Comparison of ENCODE assay signal across 19 mouse cellular contexts in the genomic region with DNA sequence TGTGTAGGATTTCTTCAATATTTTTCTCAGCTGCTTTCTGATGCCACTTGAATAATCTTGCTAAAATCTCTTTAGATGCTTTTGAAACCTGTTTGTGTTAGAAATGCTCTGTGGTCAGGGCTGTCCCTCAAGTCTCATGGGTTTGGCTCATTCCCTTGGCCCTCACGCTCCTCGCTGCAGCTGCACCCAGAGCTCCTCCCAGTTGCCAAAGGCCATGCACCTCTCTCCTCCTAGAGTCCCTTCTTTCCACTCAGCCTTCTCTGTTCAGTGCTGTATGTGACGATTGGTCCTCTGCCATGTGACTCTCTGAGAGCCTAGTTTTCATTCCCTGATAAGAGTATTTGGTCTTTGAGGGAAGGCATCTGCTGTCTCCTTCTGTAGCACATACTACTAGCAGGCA.
"Had no signal": no experiment of that assay in that cellular context is flagged by ENCODE, and none has a peak within 500 bp of the region (broad histone marks: within the 10 kb centered on the region; RNA-seq: fewer than 3 reads in every experiment).

No protein-coding gene starts in this region.

- H3K4me3 ChIP-seq: midbrain, embryonic 10.5 days; midbrain, embryonic 12.5 days; myocyte; neural tube, embryonic 13.5 days; neural tube, embryonic 15.5 days; stomach, embryonic 15.5 days had no signal

- ATAC-seq: midbrain, embryonic 16.5 days had no signal

- H3K9ac ChIP-seq: lung, embryonic 14.5 days; midbrain, embryonic 12.5 days; neural tube, embryonic 13.5 days; neural tube, embryonic 15.5 days; stomach, embryonic 15.5 days had no signal

- H3K4me2 ChIP-seq: lung, embryonic 14.5 days; midbrain, embryonic 12.5 days; neural tube, embryonic 13.5 days; neural tube, embryonic 15.5 days; stomach, embryonic 15.5 days had no signal

- H3K27ac ChIP-seq: midbrain, embryonic 10.5 days; midbrain, embryonic 12.5 days; neural tube, embryonic 13.5 days; neural tube, embryonic 15.5 days; stomach, embryonic 15.5 days had no signal

- DNase-seq: lung, adult 18-20 months; lung, embryonic 14.5 days; lung, postnatal 10 days; lung, postnatal 4 days; midbrain, embryonic 14.5 days; retina, postnatal 1 day; right cerebral cortex, adult 18-20 months; right cerebral cortex, postnatal 25 days; right cerebral cortex, postnatal 4 days; thymus, adult 2 months; thymus, postnatal 25 days; thymus, postnatal 4 days had no signal

- H3K27me3 ChIP-seq: midbrain, embryonic 12.5 days; neural tube, embryonic 13.5 days; neural tube, embryonic 15.5 days; stomach, embryonic 15.5 days had no signal

- H3K4me1 ChIP-seq: midbrain, embryonic 10.5 days; midbrain, embryonic 12.5 days; neural tube, embryonic 13.5 days; neural tube, embryonic 15.5 days; stomach, embryonic 15.5 days had no signal

- H3K9me3 ChIP-seq: midbrain, embryonic 10.5 days; midbrain, embryonic 12.5 days; neural tube, embryonic 13.5 days; neural tube, embryonic 15.5 days; stomach, embryonic 15.5 days had no signal
